ENCODE assay signal across 8 mouse cellular contexts in the genomic region with DNA sequence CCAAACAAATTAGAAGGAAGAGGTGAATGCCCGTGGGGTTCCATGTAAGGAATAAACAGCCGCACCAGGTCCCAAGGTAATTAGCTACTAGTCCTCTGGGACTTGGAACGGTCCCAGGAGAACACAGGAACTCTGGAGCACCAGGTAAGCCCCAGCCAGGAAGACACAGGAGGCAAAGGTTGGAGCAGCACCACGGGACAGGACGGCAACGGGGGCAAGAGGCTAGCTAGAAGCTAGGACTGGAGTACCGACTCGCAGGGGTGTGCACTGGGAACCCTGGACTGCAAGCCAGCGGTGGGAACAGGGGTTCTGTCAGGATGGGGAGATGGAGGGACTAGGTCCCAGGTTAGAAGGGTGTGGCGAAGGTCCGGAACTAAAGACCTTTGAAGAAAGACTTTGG. TPM values are rescaled to one million over a fixed set of nuclear protein-coding genes. Genes with fewer than 3 reads are reported as not detected.
DNase-seq lines count a peak whose midpoint lies in the region; ATAC-seq and TF ChIP-seq lines count a peak whose summit lies in the region.

No protein-coding gene starts in this region.

- H3K36me3 ChIP-seq in hindbrain, embryonic 10.5 days = no peaks in the 10 kb centered on the region
- H3K36me3 ChIP-seq in limb, embryonic 14.5 days (ENCODE audit: control insufficient read depth, insufficient read depth, low read length) = no peaks in the 10 kb centered on the region
- no peaks in the 10 kb centered on the region for H3K36me3 ChIP-seq in neural tube, embryonic 15.5 days

- no peaks in the 10 kb centered on the region for H3K27me3 ChIP-seq in hindbrain, embryonic 10.5 days (ENCODE audit: insufficient read depth, poor library complexity, severe bottlenecking)
- no peaks in the 10 kb centered on the region for H3K27me3 ChIP-seq in limb, embryonic 14.5 days (ENCODE audit: control insufficient read depth, insufficient read depth, low read length)
- H3K27me3 ChIP-seq in neural tube, embryonic 15.5 days (replicated peaks) = no peaks in the 10 kb centered on the region

- H3K9ac ChIP-seq in limb, embryonic 14.5 days (ENCODE audit: low read depth, low read length, severe bottlenecking) = peak overlapping the region; percentile 81
- peak overlapping the region; percentile 97 for H3K9ac ChIP-seq in neural tube, embryonic 15.5 days (replicated peaks)

- H3K4me3 ChIP-seq in hindbrain, embryonic 10.5 days = peak overlapping the region; percentile 73
- H3K4me3 ChIP-seq in limb, embryonic 14.5 days (replicated peaks; ENCODE audit: low read length) = peak overlapping the region; percentile 90
- H3K4me3 ChIP-seq in neural tube, embryonic 15.5 days (replicated peaks) = peak overlapping the region; percentile 94

- H3K27ac ChIP-seq in hindbrain, embryonic 10.5 days = peak overlapping the region; percentile 90
- H3K27ac ChIP-seq in limb, embryonic 14.5 days (replicated peaks; ENCODE audit: low read depth, low read length) = no peak overlapping the region
- H3K27ac ChIP-seq in neural tube, embryonic 15.5 days (replicated peaks) = no peak overlapping the region

- H3K9me3 ChIP-seq in hindbrain, embryonic 10.5 days = no peaks in the 10 kb centered on the region
- no peaks in the 10 kb centered on the region for H3K9me3 ChIP-seq in limb, embryonic 14.5 days (ENCODE audit: control insufficient read depth, low read length)
- H3K9me3 ChIP-seq in neural tube, embryonic 15.5 days (replicated peaks) = no peaks in the 10 kb centered on the region

- H3K4me2 ChIP-seq in limb, embryonic 14.5 days (replicated peaks; ENCODE audit: low read depth, low read length, severe bottlenecking) = peak overlapping the region; percentile 90
- peak overlapping the region; percentile 87 for H3K4me2 ChIP-seq in neural tube, embryonic 15.5 days

- 13% methylated on average over 11 of the region's 11 CpGs for WGBS in hindbrain, embryonic 10.5 days
- 5% methylated on average over 11 of the region's 11 CpGs for WGBS in limb, embryonic 14.5 days
- WGBS in neural tube, embryonic 15.5 days = 9% methylated on average over 11 of the region's 11 CpGs

- no peak for TF ChIP-seq POLR2A in limb, embryonic 14.5 days (IDR thresholded peaks at IDR 0.05; ENCODE audit: borderline replicate concordance, extremely low read depth, insufficient read depth, insufficient read length)

- no peak for ATAC-seq in limb, embryonic 14.5 days (ENCODE audit: low FRiP score, low read depth)
- ATAC-seq in neural tube, embryonic 15.5 days (ENCODE audit: low FRiP score) = no peak; the same call in 1 of the 2 replicates

- peak; percentile 35 for DNase-seq in 3T3-L1 (ENCODE audit: low read depth, low spot score)
- DNase-seq in CD4-positive helper T cell, adult 2 months (ENCODE audit: low read depth, low spot score) = peak; percentile 9
- peak; percentile 28 to 41 for DNase-seq in cerebellum, postnatal 25 days
- DNase-seq in hindbrain, embryonic 10.5 days (ENCODE audit: low spot score) = no peak
- DNase-seq in limb, embryonic 14.5 days (ENCODE audit: low spot score) = no peak
- no peak for DNase-seq in urinary bladder, postnatal 36 days (ENCODE audit: low spot score in 2 of 2)
- DNase-seq in frontal cortex, postnatal 14 days (ENCODE audit: low spot score in 2 of 2) = no peak

- H3K4me1 ChIP-seq in hindbrain, embryonic 10.5 days (replicated peaks) = peaks cover 19% of the 10 kb centered on the region
- peaks cover 11% of the 10 kb centered on the region for H3K4me1 ChIP-seq in limb, embryonic 14.5 days (ENCODE audit: control insufficient read depth, insufficient read depth, low read length)
- peaks cover 45% of the 10 kb centered on the region for H3K4me1 ChIP-seq in neural tube, embryonic 15.5 days

RNA-seq across cellular contexts. Expression of gene Mrpl44, which starts 15.2 kb away (rescaled TPM):
- 59.1 and 64.5 TPM in 2 replicates for polyA plus RNA-seq in hindbrain, embryonic 10.5 days (2016; fragmentation: Nextera tagmentation; extraction: Ambion mirVana)
- polyA plus RNA-seq in limb, embryonic 14.5 days (2012; rRNA removed) = 22.2 and 24.6 TPM in 2 replicates
- polyA plus RNA-seq in limb, embryonic 14.5 days (2014; fragmentation: Nextera tagmentation; extraction: Ambion mirVana) = 38.1 and 41.2 TPM in 2 replicates
- 40.3 and 43.9 TPM in 2 replicates for polyA plus RNA-seq in neural tube, embryonic 15.5 days (2015; fragmentation: Nextera tagmentation; extraction: Ambion mirVana)

RNA-seq across cellular contexts. Expression of gene Wdfy1, which starts 15.3 kb away (rescaled TPM):
- 41.0 and 44.9 TPM in 2 replicates for polyA plus RNA-seq in hindbrain, embryonic 10.5 days (2016; fragmentation: Nextera tagmentation; extraction: Ambion mirVana)
- 20.8 and 22.1 TPM in 2 replicates for polyA plus RNA-seq in limb, embryonic 14.5 days (2012; rRNA removed)
- polyA plus RNA-seq in limb, embryonic 14.5 days (2014; fragmentation: Nextera tagmentation; extraction: Ambion mirVana) = 31.1 and 37.1 TPM in 2 replicates
- 96.3 and 104 TPM in 2 replicates for polyA plus RNA-seq in neural tube, embryonic 15.5 days (2015; fragmentation: Nextera tagmentation; extraction: Ambion mirVana)

Comparison
In these comparisons a context has a peak if more than half of its experiments do, and no peak if none do; other contexts are left out.
1. DNase-seq: peak in 3T3-L1 (single experiment), CD4-positive helper T cell, adult 2 months (single experiment) and cerebellum, postnatal 25 days (2 of 2); none in hindbrain, embryonic 10.5 days (single experiment), limb, embryonic 14.5 days (single experiment), urinary bladder, postnatal 36 days (0 of 2) and frontal cortex, postnatal 14 days (0 of 2).
2. Peak in every context shown above with its lines, with median percentiles within 50 percentile points of each other: H3K4me3 ChIP-seq.